Comparison of ENCODE assay signal across 25 mouse cellular contexts in genomic region chr15:80436961-80437360, GRCm38 (mm10).
DNase-seq lines count a peak whose midpoint lies in the region; ATAC-seq and TF ChIP-seq lines count a peak whose summit lies in the region.
"Had no signal": no experiment of that assay in that cellular context is flagged by ENCODE, and none has a peak within 500 bp of the region (broad histone marks: within the 10 kb centered on the region; RNA-seq: fewer than 3 reads in every experiment).

No protein-coding gene starts in this region.

- H3K9ac ChIP-seq in kidney, embryonic 15.5 days = no peak overlapping the region
- H3K9ac ChIP-seq: forebrain, postnatal 0 days; heart, embryonic 13.5 days; hindbrain, embryonic 12.5 days; hindbrain, embryonic 15.5 days had no signal

- H3K4me1 ChIP-seq in kidney, embryonic 15.5 days = peaks cover 27% of the 10 kb centered on the region
- H3K4me1 ChIP-seq in embryonic fibroblast, embryonic 13.5 days (ENCODE audit: control insufficient read depth, insufficient read depth, low read length) = 0 out of 2 replicates have a peak, but pooled peaks cover 4% of the 10 kb centered on the region
- H3K4me1 ChIP-seq: hindbrain, embryonic 12.5 days; hindbrain, embryonic 15.5 days had no signal

- no peak for ATAC-seq in kidney, embryonic 15.5 days (replicated peaks; ENCODE audit: low FRiP score)
- no peak for ATAC-seq in frontal cortex, adult (ENCODE audit: low TSS enrichment)
- ATAC-seq: forebrain, embryonic 14.5 days; forebrain, postnatal 0 days; intestine, postnatal 0 days had no signal

- no peak for TF ChIP-seq POLR2A in embryonic fibroblast, embryonic 13.5 days (IDR thresholded peaks at IDR 0.05; ENCODE audit: low read depth, low read length)

- TF ChIP-seq CTCF in embryonic fibroblast, embryonic 13.5 days (IDR thresholded peaks at IDR 0.05; ENCODE audit: borderline replicate concordance, insufficient read depth, low read length) = no peak

- H3K27ac ChIP-seq in kidney, embryonic 15.5 days = no peak overlapping the region
- peak overlapping the region; percentile 59 for H3K27ac ChIP-seq in embryonic fibroblast, embryonic 13.5 days (ENCODE audit: insufficient read depth, low read length)
- H3K27ac ChIP-seq: heart, adult 2 months; heart, embryonic 10.5 days; heart, embryonic 13.5 days; hindbrain, embryonic 12.5 days; hindbrain, embryonic 15.5 days had no signal

- intact Hi-C loops in heart, postnatal 36 days (cut with DNase I) = no loop called here

- peak; percentile 27 for DNase-seq in adrenal gland, postnatal 10 days
- no peak for DNase-seq in adrenal gland, adult 8-10 months
- peak; percentile 19 for DNase-seq in kidney, postnatal 14 days
- DNase-seq in heart, postnatal 36 days = no peak
- DNase-seq: adrenal gland, postnatal 25 days; B cell, adult 2 months; cerebellum, adult 11-12 months; cerebellum, adult 8-10 months; cerebellum, postnatal 10 days; cerebellum, postnatal 36 days; forebrain, postnatal 0 days; gastrocnemius, postnatal 10 days; gastrocnemius, postnatal 36 days; heart, adult 2 months; heart, postnatal 14 days had no signal

- no peak overlapping the region for H3K4me2 ChIP-seq in kidney, embryonic 15.5 days
- H3K4me2 ChIP-seq: heart, embryonic 13.5 days; hindbrain, embryonic 12.5 days; hindbrain, embryonic 15.5 days had no signal

- H3K4me3 ChIP-seq in kidney, embryonic 15.5 days (replicated peaks) = no peak overlapping the region
- H3K4me3 ChIP-seq in embryonic fibroblast, embryonic 13.5 days (ENCODE audit: insufficient read depth, low read length) = no peak overlapping the region
- H3K4me3 ChIP-seq: heart, adult 2 months; heart, embryonic 10.5 days; heart, embryonic 13.5 days; hindbrain, embryonic 12.5 days; hindbrain, embryonic 15.5 days had no signal

- WGBS in kidney, embryonic 15.5 days = 78% methylated on average over 5 of the region's 5 CpGs

- no peaks in the 10 kb centered on the region for H3K27me3 ChIP-seq in kidney, embryonic 15.5 days
- H3K27me3 ChIP-seq: hindbrain, embryonic 15.5 days had no signal

- H3K36me3 ChIP-seq in kidney, embryonic 15.5 days = no peaks in the 10 kb centered on the region
- H3K36me3 ChIP-seq: G1E; heart, embryonic 10.5 days; heart, embryonic 13.5 days; hindbrain, embryonic 12.5 days; hindbrain, embryonic 15.5 days had no signal

- H3K9me3 ChIP-seq in kidney, embryonic 15.5 days (replicated peaks) = no peaks in the 10 kb centered on the region
- H3K9me3 ChIP-seq: G1E; heart, embryonic 10.5 days; heart, embryonic 13.5 days; hindbrain, embryonic 12.5 days; hindbrain, embryonic 15.5 days had no signal

Comparison
In these comparisons a context has a peak if more than half of its experiments do, and no peak if none do; other contexts are left out.
1. DNase-seq: peak in adrenal gland, postnatal 10 days (single experiment) and kidney, postnatal 14 days (single experiment); none in adrenal gland, adult 8-10 months (single experiment) and heart, postnatal 36 days (0 of 2).